Mouse (Mus musculus) right cerebral cortex, adult 18-20 months (tissue): ENCODE measurements around the gene Ptgfrn.

Experiments
- DNase-seq: peaks from one replicate; pipeline ENCODE4 v3.0.0; 2022; ENCODE audit warnings: mixed read lengths

The Ptgfrn gene

GRCm38 (mm10) chr3:101076966-101077709 lies 32.9 kb downstream of the Ptgfrn start:
- DNase-seq: no peak

- DNase-seq: no peak
Observed at GRCm38 (mm10) chr3:101075866-101076265, 34.2 kb downstream of the Ptgfrn start.

GRCm38 (mm10) chr3:101073384-101073783 lies 36.7 kb downstream of the Ptgfrn start:
- DNase-seq: peak; percentile 33

- DNase-seq: no peak
Observed at GRCm38 (mm10) chr3:101072506-101073215, 37.4 kb downstream of the Ptgfrn start.

- DNase-seq: no peak
Observed at GRCm38 (mm10) chr3:101071576-101071975, 38.5 kb downstream of the Ptgfrn start.

GRCm38 (mm10) chr3:101070796-101071235 lies 39.3 kb downstream of the Ptgfrn start:
- no peak for DNase-seq

- no peak for DNase-seq
Observed at GRCm38 (mm10) chr3:101070230-101070795, 39.8 kb downstream of the Ptgfrn start.

- no peak for DNase-seq
Observed at GRCm38 (mm10) chr3:101068701-101069100, 41.4 kb downstream of the Ptgfrn start.

GRCm38 (mm10) chr3:101066175-101066574 lies 43.9 kb downstream of the Ptgfrn start:
- DNase-seq: no peak

- peak; percentile 59 for DNase-seq
Observed at GRCm38 (mm10) chr3:101061865-101062585, 48.1 kb downstream of the Ptgfrn start.

- DNase-seq: peak; percentile 19
Observed at GRCm38 (mm10) chr3:101059214-101059613, 50.9 kb downstream of the Ptgfrn start.

- DNase-seq: no peak
Observed at GRCm38 (mm10) chr3:101058203-101058602, 51.9 kb downstream of the Ptgfrn start.

- no peak for DNase-seq
Observed at GRCm38 (mm10) chr3:101055216-101055615, 54.9 kb downstream of the Ptgfrn start.

- no peak for DNase-seq
Observed at GRCm38 (mm10) chr3:101051601-101052000, 58.5 kb downstream of the Ptgfrn start.

- no peak for DNase-seq
Observed at GRCm38 (mm10) chr3:101049997-101050396, 60.1 kb downstream of the Ptgfrn start.

- DNase-seq: no peak
Observed at GRCm38 (mm10) chr3:101048781-101049180, 61.3 kb downstream of the Ptgfrn start.

GRCm38 (mm10) chr3:101047586-101048275 lies 62.3 kb downstream of the Ptgfrn start:
- DNase-seq: peak; percentile 89

- no peak for DNase-seq
Observed at GRCm38 (mm10) chr3:101045431-101045830, 64.6 kb downstream of the Ptgfrn start.

GRCm38 (mm10) chr3:101044686-101045085 lies 65.4 kb downstream of the Ptgfrn start:
- no peak for DNase-seq

GRCm38 (mm10) chr3:101041997-101042396 lies 68.1 kb downstream of the Ptgfrn start:
- no peak for DNase-seq

GRCm38 (mm10) chr3:101037984-101038545 lies 72.0 kb downstream of the Ptgfrn start:
- no peak for DNase-seq

GRCm38 (mm10) chr3:101036001-101036400 lies 74.1 kb downstream of the Ptgfrn start:
- no peak for DNase-seq
